Mouse (Mus musculus) intestine, postnatal 0 days (tissue): Measurements from ENCODE around the gene Susd1. TPM values are rescaled to one million over a fixed set of nuclear protein-coding genes. Genes with fewer than 3 reads are reported as not detected.

ENCODE experiments used
- ATAC-seq: fragments of 200-750 bp; cut with Nextera tagmentation; 2 replicates; pipeline ENCODE4 v1.8.0; 2017; ENCODE audit warnings: mild to moderate bottlenecking, moderate TSS enrichment, moderate library complexity
- H3K27ac ChIP-seq: fragments of 300-500 bp; sonication (generic); 2 replicates; pipeline ENCODE4 v1.5.1; 2014; ENCODE audit warnings: mild to moderate bottlenecking, low read depth, low read length, moderate library complexity
- H3K27me3 ChIP-seq: fragments of 300-500 bp; sonication (generic); replicated peaks from 2 replicates; pipeline ENCODE4 v1.6.1; 2014; ENCODE audit warnings: low read length, mixed read lengths; ENCODE audit not compliant: control insufficient read depth, insufficient read depth
- H3K36me3 ChIP-seq: fragments of 300-500 bp; sonication (generic); 2 replicates; pipeline ENCODE4 v1.6.1; 2014; ENCODE audit warnings: mild to moderate bottlenecking, moderate library complexity; ENCODE audit not compliant: control insufficient read depth, insufficient read depth
- H3K4me1 ChIP-seq: fragments of 300-500 bp; sonication (generic); replicated peaks from 2 replicates; pipeline ENCODE4 v1.6.1; 2014; ENCODE audit warnings: antibody characterized with exemption, low read length, mixed read lengths; ENCODE audit not compliant: control insufficient read depth, insufficient read depth
- H3K4me2 ChIP-seq: fragments of 300-500 bp; sonication (generic); replicated peaks from 2 replicates; pipeline ENCODE4 v1.6.1; 2014; ENCODE audit warnings: low read depth, mild to moderate bottlenecking, moderate library complexity
- H3K4me3 ChIP-seq: fragments of 300-500 bp; sonication (generic); 2 replicates; pipeline ENCODE4 v1.5.1; 2014; ENCODE audit warnings: low read depth, low read length
- H3K9ac ChIP-seq: fragments of 300-500 bp; sonication (generic); 2 replicates; pipeline ENCODE4 v1.6.1; 2014; ENCODE audit warnings: mild to moderate bottlenecking, low read depth, low read length
- H3K9me3 ChIP-seq: fragments of 300-500 bp; sonication (generic); 2 replicates; pipeline ENCODE4 v1.6.1; 2016; ENCODE audit warnings: mixed run types; ENCODE audit not compliant: control insufficient read depth
- CTCF ChIP-seq: sonication (generic); IDR thresholded peaks from 2 replicates; pipeline ENCODE4 v1.5.1; 2016; ENCODE audit warnings: low read depth, mild to moderate bottlenecking, control low read depth, antibody characterized with exemption, moderate library complexity
- WGBS: fragments of 180-500 bp; shearing (Covaris S2); extraction: QIAGEN DNeasy Blood & Tissue Kit; methylation state at CpG from one replicate; pipeline ENCODE4 v1.1.7; 2014; 5-methylcytosine and 5-hydroxymethylcytosine counted together
- polyA plus RNA-seq: library from polyadenylated mRNA; unstranded; fragments of >200 nt; fragmentation: Nextera tagmentation; extraction: Ambion mirVana; gene quantifications from 2 replicates; pipeline ENCODE4 v1.2.1, GENCODE M21; 2015

Gene Susd1
- polyA plus RNA-seq, 1 experiment from 2014 or later, result 5.0 TPM

- Histone ChIP-seq H3K4me1 (peaks cover 8% of the 10 kb centered on the region; the same call in 1 of the 2 replicates), H3K4me2 (peak overlapping the region; percentile 30), H3K27ac (peak overlapping the region; percentile 71), H3K9ac (no peak overlapping the region), H3K9me3 (no peaks in the 10 kb centered on the region), H3K4me3 (no peak overlapping the region), H3K27me3 (no peaks in the 10 kb centered on the region), H3K36me3 (no peaks in the 10 kb centered on the region)
- no peak for TF ChIP-seq CTCF
- WGBS, result 22% methylated on average over 9 of the region's 9 CpGs
- peak; percentile 77 for ATAC-seq
Measured at GRCm38 (mm10) chr4:59363041-59363440, 75.4 kb downstream of the Susd1 start.

- H3K4me2 ChIP-seq, result peak overlapping the region; percentile 33; the same call in 1 of the 2 replicates
- TF ChIP-seq CTCF, result peak; percentile 94
- H3K27me3 ChIP-seq, result no peaks in the 10 kb centered on the region
- no peak overlapping the region for H3K9ac ChIP-seq
- no peak for ATAC-seq
- no peak overlapping the region for H3K4me3 ChIP-seq
- no peaks in the 10 kb centered on the region for H3K9me3 ChIP-seq
- H3K27ac ChIP-seq, result no peak overlapping the region
- WGBS, result 2% methylated on average over 15 of the region's 15 CpGs
- peaks cover 8% of the 10 kb centered on the region; the same call in 1 of the 2 replicates for H3K4me1 ChIP-seq
- H3K36me3 ChIP-seq, result no peaks in the 10 kb centered on the region
Measured at GRCm38 (mm10) chr4:59360704-59361103, 77.7 kb downstream of the Susd1 start.

GRCm38 (mm10) chr4:59359921-59360320 is 78.5 kb downstream of the Susd1 start:
- no peak for ATAC-seq
- 89% methylated on average over 8 of the region's 8 CpGs for WGBS
- 0 out of 2 replicates have a peak, but pooled peaks cover 8% of the 10 kb centered on the region for H3K4me1 ChIP-seq
- no peak overlapping the region for H3K4me2 ChIP-seq
- no peaks in the 10 kb centered on the region for H3K27me3 ChIP-seq
- no peak overlapping the region for H3K27ac ChIP-seq
- no peak overlapping the region for H3K4me3 ChIP-seq
- TF ChIP-seq CTCF, result no peak
- H3K36me3 ChIP-seq, result no peaks in the 10 kb centered on the region
- H3K9me3 ChIP-seq, result no peaks in the 10 kb centered on the region
- H3K9ac ChIP-seq, result no peak overlapping the region

- Histone ChIP-seq H3K4me2 (no peak overlapping the region), H3K9me3 (no peaks in the 10 kb centered on the region), H3K4me1 (0 out of 2 replicates have a peak, but pooled peaks cover 8% of the 10 kb centered on the region), H3K9ac (no peak overlapping the region), H3K4me3 (no peak overlapping the region), H3K27me3 (no peaks in the 10 kb centered on the region), H3K36me3 (no peaks in the 10 kb centered on the region), H3K27ac (no peak overlapping the region)
- no peak for TF ChIP-seq CTCF
- WGBS, result 76% methylated on average over 10 of the region's 10 CpGs
- ATAC-seq, result no peak
Measured at GRCm38 (mm10) chr4:59358960-59359359, 79.5 kb downstream of the Susd1 start.

- H3K4me2 ChIP-seq, result no peak overlapping the region
- H3K27me3 ChIP-seq, result no peaks in the 10 kb centered on the region
- no peaks in the 10 kb centered on the region for H3K36me3 ChIP-seq
- H3K9me3 ChIP-seq, result no peaks in the 10 kb centered on the region
- H3K4me1 ChIP-seq, result no peaks in the 10 kb centered on the region
- H3K27ac ChIP-seq, result no peak overlapping the region
- H3K4me3 ChIP-seq, result no peak overlapping the region
- no peak overlapping the region for H3K9ac ChIP-seq
- WGBS, result 53% methylated on average over 1 of the region's 1 CpGs
- ATAC-seq, result no peak
- TF ChIP-seq CTCF, result 0 out of 2 replicates have a peak, but pooled peaks have one; percentile 19
Measured at GRCm38 (mm10) chr4:59355421-59355820, 83.0 kb downstream of the Susd1 start.

- no peaks in the 10 kb centered on the region for H3K9me3 ChIP-seq
- H3K4me2 ChIP-seq, result no peak overlapping the region
- no peaks in the 10 kb centered on the region for H3K4me1 ChIP-seq
- WGBS, result 80% methylated on average over 3 of the region's 3 CpGs
- no peak overlapping the region for H3K9ac ChIP-seq
- H3K27ac ChIP-seq, result no peak overlapping the region
- H3K27me3 ChIP-seq, result no peaks in the 10 kb centered on the region
- no peak overlapping the region for H3K4me3 ChIP-seq
- ATAC-seq, result no peak
- no peaks in the 10 kb centered on the region for H3K36me3 ChIP-seq
- no peak for TF ChIP-seq CTCF
Measured at GRCm38 (mm10) chr4:59354666-59355065, 83.8 kb downstream of the Susd1 start.

GRCm38 (mm10) chr4:59351938-59352337 is 86.5 kb downstream of the Susd1 start:
- no peak overlapping the region for H3K4me2 ChIP-seq
- no peaks in the 10 kb centered on the region for H3K4me1 ChIP-seq
- no peak for ATAC-seq
- no peaks in the 10 kb centered on the region for H3K36me3 ChIP-seq
- no peak for TF ChIP-seq CTCF
- 83% methylated on average over 7 of the region's 7 CpGs for WGBS
- H3K4me3 ChIP-seq, result no peak overlapping the region
- H3K9ac ChIP-seq, result no peak overlapping the region
- no peaks in the 10 kb centered on the region for H3K27me3 ChIP-seq
- no peaks in the 10 kb centered on the region for H3K9me3 ChIP-seq
- no peak overlapping the region for H3K27ac ChIP-seq
